Mouse (Mus musculus): ENCODE results near the gene Nav2. TPM values are rescaled to one million over a fixed set of nuclear protein-coding genes. Genes with fewer than 3 reads are reported as not detected.

The Nav2 gene
- polyA plus RNA-seq, 1 experiment, result 21.9 TPM

GRCm38 (mm10) chr7:49409265-49409664 is 500.7 kb downstream of the Nav2 start:
- no peak overlapping the region for H3K4me3 ChIP-seq
- no peak for TF ChIP-seq TCF12 (IDR thresholded peaks at IDR 0.05; ENCODE audit: insufficient read depth, poor library complexity, severe bottlenecking)
- no peak for TF ChIP-seq MYOD1 (IDR thresholded peaks at IDR 0.05; ENCODE audit: control insufficient read depth in 1 of 3, insufficient read length in 2 of 3, low read depth in 2 of 3)
- TF ChIP-seq POLR2AphosphoS2 (IDR thresholded peaks at IDR 0.05; ENCODE audit: insufficient read length, low read depth), result no peak
- TF ChIP-seq CEBPB (IDR thresholded peaks at IDR 0.05; ENCODE audit: insufficient read depth, poor library complexity, severe bottlenecking), result no peak
- TF ChIP-seq MAX (IDR thresholded peaks at IDR 0.05; ENCODE audit: low read depth), result no peak
- TF ChIP-seq USF1 (IDR thresholded peaks at IDR 0.05; ENCODE audit: low read depth), result no peak
- no peak for TF ChIP-seq MYOG (IDR thresholded peaks at IDR 0.05; ENCODE audit: control insufficient read depth in 1 of 3, insufficient read depth in 1 of 3, insufficient read length in 2 of 3, low read depth in 2 of 3)
- TF ChIP-seq POLR2A (IDR thresholded peaks at IDR 0.05; ENCODE audit: insufficient read length, low read depth), result no peak
- TF ChIP-seq E2F4 (IDR thresholded peaks at IDR 0.05; ENCODE audit: insufficient read depth), result no peak
- TF ChIP-seq REST (IDR thresholded peaks at IDR 0.05; ENCODE audit: insufficient read depth, insufficient read length), result no peak
- no peak for TF ChIP-seq TCF3 (IDR thresholded peaks at IDR 0.05; ENCODE audit: insufficient read length, low read depth)
- no peak for TF ChIP-seq SRF (IDR thresholded peaks at IDR 0.05; ENCODE audit: control insufficient read depth, insufficient read length, low read depth)
- H3ac ChIP-seq (ENCODE audit: control insufficient read depth, insufficient read length), result no peak overlapping the region
- no peaks in the 10 kb centered on the region for H3K27me3 ChIP-seq (ENCODE audit: control insufficient read depth, insufficient read depth, insufficient read length)
- no peaks in the 10 kb centered on the region for H3K36me3 ChIP-seq (ENCODE audit: control insufficient read depth, insufficient read depth)
- no peaks in the 10 kb centered on the region for H3K79me2 ChIP-seq (ENCODE audit: control insufficient read depth, insufficient read depth)
- no peak overlapping the region for H3K4me2 ChIP-seq (ENCODE audit: low read depth)

- H3K4me2 ChIP-seq (ENCODE audit: low read depth), result no peak overlapping the region
- TF ChIP-seq CEBPB (IDR thresholded peaks at IDR 0.05; ENCODE audit: insufficient read depth, poor library complexity, severe bottlenecking), result no peak
- H3K36me3 ChIP-seq (ENCODE audit: control insufficient read depth, insufficient read depth), result no peaks in the 10 kb centered on the region
- H3K79me2 ChIP-seq (ENCODE audit: control insufficient read depth, insufficient read depth), result no peaks in the 10 kb centered on the region
- H3K4me3 ChIP-seq, result no peak overlapping the region
- no peaks in the 10 kb centered on the region for H3K27me3 ChIP-seq (ENCODE audit: control insufficient read depth, insufficient read depth, insufficient read length)
- no peak overlapping the region for H3ac ChIP-seq (ENCODE audit: control insufficient read depth, insufficient read length)
Measured at GRCm38 (mm10) chr7:49410188-49410587, 501.7 kb downstream of the Nav2 start.

- Histone ChIP-seq H3K4me3 (no peak overlapping the region), H3K36me3 (ENCODE audit: control insufficient read depth, insufficient read depth) (no peaks in the 10 kb centered on the region), H3K4me2 (ENCODE audit: low read depth) (no peak overlapping the region), H3K79me2 (ENCODE audit: control insufficient read depth, insufficient read depth) (no peaks in the 10 kb centered on the region), H3ac (ENCODE audit: control insufficient read depth, insufficient read length) (no peak overlapping the region), H3K27me3 (ENCODE audit: control insufficient read depth, insufficient read depth, insufficient read length) (no peaks in the 10 kb centered on the region)
- no peak for TF ChIP-seq MAX (IDR thresholded peaks at IDR 0.05; ENCODE audit: low read depth)
- TF ChIP-seq REST (IDR thresholded peaks at IDR 0.05; ENCODE audit: insufficient read depth, insufficient read length), result no peak
- TF ChIP-seq MYOG (IDR thresholded peaks at IDR 0.05; ENCODE audit: control insufficient read depth in 1 of 3, insufficient read depth in 1 of 3, insufficient read length in 2 of 3, low read depth in 2 of 3), result no peak
- no peak for TF ChIP-seq CEBPB (IDR thresholded peaks at IDR 0.05; ENCODE audit: insufficient read depth, poor library complexity, severe bottlenecking)
- no peak for TF ChIP-seq MYOD1 (IDR thresholded peaks at IDR 0.05; ENCODE audit: control insufficient read depth in 1 of 3, insufficient read length in 2 of 3, low read depth in 2 of 3)
- TF ChIP-seq POLR2A (IDR thresholded peaks at IDR 0.05; ENCODE audit: insufficient read length, low read depth), result no peak
- no peak for TF ChIP-seq POLR2AphosphoS2 (IDR thresholded peaks at IDR 0.05; ENCODE audit: insufficient read length, low read depth)
- no peak for TF ChIP-seq USF1 (IDR thresholded peaks at IDR 0.05; ENCODE audit: low read depth)
- TF ChIP-seq E2F4 (IDR thresholded peaks at IDR 0.05; ENCODE audit: insufficient read depth), result no peak
- no peak for TF ChIP-seq TCF12 (IDR thresholded peaks at IDR 0.05; ENCODE audit: insufficient read depth, poor library complexity, severe bottlenecking)
- no peak for TF ChIP-seq TCF3 (IDR thresholded peaks at IDR 0.05; ENCODE audit: insufficient read length, low read depth)
- no peak for TF ChIP-seq SRF (IDR thresholded peaks at IDR 0.05; ENCODE audit: control insufficient read depth, insufficient read length, low read depth)
Measured at GRCm38 (mm10) chr7:49410892-49411291, 502.4 kb downstream of the Nav2 start.

- TF ChIP-seq CEBPB (IDR thresholded peaks at IDR 0.05; ENCODE audit: insufficient read depth, poor library complexity, severe bottlenecking), result no peak
- TF ChIP-seq REST (IDR thresholded peaks at IDR 0.05; ENCODE audit: insufficient read depth, insufficient read length), result no peak
- no peak for TF ChIP-seq MYOD1 (IDR thresholded peaks at IDR 0.05; ENCODE audit: control insufficient read depth in 1 of 3, insufficient read length in 2 of 3, low read depth in 2 of 3)
- TF ChIP-seq MYOG (IDR thresholded peaks at IDR 0.05; ENCODE audit: control insufficient read depth in 1 of 3, insufficient read depth in 1 of 3, insufficient read length in 2 of 3, low read depth in 2 of 3), result no peak
- TF ChIP-seq POLR2A (IDR thresholded peaks at IDR 0.05; ENCODE audit: insufficient read length, low read depth), result no peak
- TF ChIP-seq USF1 (IDR thresholded peaks at IDR 0.05; ENCODE audit: low read depth), result no peak
- no peak for TF ChIP-seq SRF (IDR thresholded peaks at IDR 0.05; ENCODE audit: control insufficient read depth, insufficient read length, low read depth)
- no peak for TF ChIP-seq POLR2AphosphoS2 (IDR thresholded peaks at IDR 0.05; ENCODE audit: insufficient read length, low read depth)
- no peak for TF ChIP-seq MAX (IDR thresholded peaks at IDR 0.05; ENCODE audit: low read depth)
- no peak for TF ChIP-seq TCF3 (IDR thresholded peaks at IDR 0.05; ENCODE audit: insufficient read length, low read depth)
- no peak for TF ChIP-seq TCF12 (IDR thresholded peaks at IDR 0.05; ENCODE audit: insufficient read depth, poor library complexity, severe bottlenecking)
- no peak for TF ChIP-seq E2F4 (IDR thresholded peaks at IDR 0.05; ENCODE audit: insufficient read depth)
- no peak overlapping the region for H3K4me2 ChIP-seq (ENCODE audit: low read depth)
- H3K36me3 ChIP-seq (ENCODE audit: control insufficient read depth, insufficient read depth), result no peaks in the 10 kb centered on the region
- no peaks in the 10 kb centered on the region for H3K27me3 ChIP-seq (ENCODE audit: control insufficient read depth, insufficient read depth, insufficient read length)
- H3K79me2 ChIP-seq (ENCODE audit: control insufficient read depth, insufficient read depth), result no peaks in the 10 kb centered on the region
- no peak overlapping the region for H3K4me3 ChIP-seq
- H3ac ChIP-seq (ENCODE audit: control insufficient read depth, insufficient read length), result no peak overlapping the region
Measured at GRCm38 (mm10) chr7:49411803-49412202, 503.3 kb downstream of the Nav2 start.

GRCm38 (mm10) chr7:49415131-49415530 is 506.6 kb downstream of the Nav2 start:
- no peak overlapping the region for H3K4me3 ChIP-seq
- TF ChIP-seq MYOG (IDR thresholded peaks at IDR 0.05; ENCODE audit: control insufficient read depth in 1 of 3, insufficient read depth in 1 of 3, insufficient read length in 2 of 3, low read depth in 2 of 3) (no peak), REST (IDR thresholded peaks at IDR 0.05; ENCODE audit: insufficient read depth, insufficient read length) (no peak), MAX (IDR thresholded peaks at IDR 0.05; ENCODE audit: low read depth) (no peak), MYOD1 (IDR thresholded peaks at IDR 0.05; ENCODE audit: control insufficient read depth in 1 of 3, insufficient read length in 2 of 3, low read depth in 2 of 3) (no peak), SRF (IDR thresholded peaks at IDR 0.05; ENCODE audit: control insufficient read depth, insufficient read length, low read depth) (no peak), TCF3 (IDR thresholded peaks at IDR 0.05; ENCODE audit: insufficient read length, low read depth) (no peak), TCF12 (IDR thresholded peaks at IDR 0.05; ENCODE audit: insufficient read depth, poor library complexity, severe bottlenecking) (no peak), USF1 (IDR thresholded peaks at IDR 0.05; ENCODE audit: low read depth) (no peak), CEBPB (IDR thresholded peaks at IDR 0.05; ENCODE audit: insufficient read depth, poor library complexity, severe bottlenecking) (no peak), POLR2AphosphoS2 (IDR thresholded peaks at IDR 0.05; ENCODE audit: insufficient read length, low read depth) (no peak), E2F4 (IDR thresholded peaks at IDR 0.05; ENCODE audit: insufficient read depth) (no peak), POLR2A (IDR thresholded peaks at IDR 0.05; ENCODE audit: insufficient read length, low read depth) (no peak)
- no peaks in the 10 kb centered on the region for H3K79me2 ChIP-seq (ENCODE audit: control insufficient read depth, insufficient read depth)
- H3K4me2 ChIP-seq (ENCODE audit: low read depth), result no peak overlapping the region
- H3K27me3 ChIP-seq (ENCODE audit: control insufficient read depth, insufficient read depth, insufficient read length), result no peaks in the 10 kb centered on the region
- H3ac ChIP-seq (ENCODE audit: control insufficient read depth, insufficient read length), result no peak overlapping the region
- no peaks in the 10 kb centered on the region for H3K36me3 ChIP-seq (ENCODE audit: control insufficient read depth, insufficient read depth)
